Mouse (Mus musculus): Measurements from ENCODE around the gene Snx30. TPM values are rescaled to one million over a fixed set of nuclear protein-coding genes. Genes with fewer than 3 reads are reported as not detected.

Gene Snx30
- polyA plus RNA-seq, 2 experiments, result 1.6 to 2.2 TPM

DNA sequence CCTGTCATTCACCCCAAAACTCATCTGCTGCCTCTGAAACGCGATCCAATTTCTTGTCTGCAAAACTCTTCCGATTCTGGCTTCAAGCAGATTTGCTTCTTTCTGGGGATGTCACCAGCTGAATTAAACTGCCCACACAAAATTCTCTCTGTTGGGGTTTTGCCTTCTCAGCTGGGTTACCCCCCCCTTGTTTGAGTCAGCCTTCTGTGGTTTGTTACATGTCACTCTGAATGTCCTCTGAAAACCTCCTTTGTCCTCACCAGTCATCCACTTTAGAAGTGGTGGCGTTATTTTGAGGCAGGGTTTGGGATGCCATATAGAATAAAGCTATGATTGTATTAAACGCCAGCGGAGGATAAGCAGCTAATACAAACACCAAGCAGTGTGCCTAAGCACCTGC, 3.5 kb upstream of the Snx30 start:
- DNase-seq (ENCODE audit: low read depth in 3 of 3, low spot score in 3 of 3), result no peak
- H3K4me1 ChIP-seq (replicated peaks; ENCODE audit: control insufficient read depth in 2 of 2, insufficient read depth in 2 of 2, low read length in 1 of 2), result peaks cover 15 to 26% of the 10 kb centered on the region in 2 experiments
- no peak overlapping the region for H3K27ac ChIP-seq

DNA sequence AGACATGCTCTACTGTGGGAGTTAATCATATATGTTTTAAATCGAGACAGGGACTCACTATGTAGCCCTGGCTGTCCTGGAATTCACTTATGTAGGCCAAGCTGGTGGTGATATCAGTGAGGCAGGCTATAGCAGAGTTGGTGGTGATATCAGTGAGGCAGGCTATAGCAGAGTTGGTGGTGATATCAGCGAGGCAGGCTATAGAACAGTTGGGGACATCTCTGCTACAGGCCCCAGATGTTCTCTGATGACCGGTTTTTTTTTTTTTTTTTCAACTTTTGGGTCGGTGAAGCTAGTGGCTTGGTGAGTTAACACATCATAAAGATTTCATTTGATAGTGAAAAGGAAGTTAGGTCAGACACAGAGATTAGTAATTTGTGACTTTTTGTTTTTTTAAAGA, 2.8 kb upstream of the Snx30 start:
- DNase-seq (ENCODE audit: low read depth in 3 of 3, low spot score in 3 of 3) (peak in 2 of 3 experiments; percentile 59 to 62), ATAC-seq (ENCODE audit: insufficient read depth) (peak; percentile 82)
- Histone ChIP-seq H3K4me2 (ENCODE audit: low read depth) (peak overlapping the region; percentile 18; the same call in 1 of the 2 replicates), H3K27me3 (ENCODE audit: control insufficient read depth, insufficient read depth, low read length) (no peaks in the 10 kb centered on the region), H3K4me1 (replicated peaks; ENCODE audit: control insufficient read depth in 2 of 2, insufficient read depth in 2 of 2, low read length in 1 of 2) (peaks cover 15 to 26% of the 10 kb centered on the region in 2 experiments), H3K36me3 (replicated peaks; ENCODE audit: control insufficient read depth, insufficient read depth, low read depth) (no peaks in the 10 kb centered on the region), H3K27ac (peak overlapping the region; percentile 55), H3K9me3 (ENCODE audit: control insufficient read depth, low read length) (no peaks in the 10 kb centered on the region), H3K9ac (replicated peaks) (no peak overlapping the region; the same call in 1 of the 2 replicates), H3K4me3 (ENCODE audit: insufficient read depth in 1 of 2, low read depth in 2 of 2, low read length in 2 of 2) (no peak overlapping the region)
- 13% methylated on average over 4 of the region's 4 CpGs for WGBS (ENCODE audit: insufficient replicate concordance)
- TF ChIP-seq EP300 (IDR thresholded peaks at IDR 0.05; ENCODE audit: low read depth) (peak; percentile 86), CTCF (IDR thresholded peaks at IDR 0.05; ENCODE audit: low read depth) (no peak)

More for the DNA sequence above, 3.5 kb upstream of the Snx30 start:
- Histone ChIP-seq H3K4me2 (ENCODE audit: low read depth) (no peak overlapping the region), H3K9me3 (ENCODE audit: control insufficient read depth, low read length) (no peaks in the 10 kb centered on the region), H3K27me3 (ENCODE audit: control insufficient read depth, insufficient read depth, low read length) (no peaks in the 10 kb centered on the region), H3K9ac (replicated peaks) (no peak overlapping the region), H3K4me3 (ENCODE audit: insufficient read depth in 1 of 2, low read depth in 2 of 2, low read length in 2 of 2) (no peak overlapping the region), H3K36me3 (replicated peaks; ENCODE audit: control insufficient read depth, insufficient read depth, low read depth) (no peaks in the 10 kb centered on the region)
- no peak for TF ChIP-seq CTCF (IDR thresholded peaks at IDR 0.05; ENCODE audit: low read depth)
- ATAC-seq (ENCODE audit: insufficient read depth), result no peak
- WGBS (ENCODE audit: insufficient replicate concordance), result 69% methylated on average over 6 of the region's 6 CpGs

DNA sequence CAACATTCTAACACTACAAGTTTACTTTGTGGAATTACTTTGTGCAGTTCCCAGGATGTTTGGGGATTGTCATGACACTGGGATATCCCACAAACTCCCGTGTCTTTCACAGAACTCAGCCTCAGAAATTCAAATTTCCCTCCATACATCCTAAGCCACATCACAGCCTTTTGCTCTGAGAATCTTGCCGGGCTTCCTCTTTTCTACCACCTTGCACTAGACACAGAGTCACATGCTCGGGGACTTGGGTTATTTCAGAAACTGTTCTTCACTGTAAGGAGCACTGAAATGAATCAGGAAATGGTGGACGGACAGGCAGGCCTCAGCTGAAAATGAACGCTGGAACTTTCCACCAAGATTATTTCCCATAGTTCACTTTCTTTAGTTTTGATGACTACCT, 2.3 kb upstream of the Snx30 start:
- H3K27ac ChIP-seq, result peak overlapping the region; percentile 55
- H3K27me3 ChIP-seq (ENCODE audit: control insufficient read depth, insufficient read depth, low read length), result no peaks in the 10 kb centered on the region
- H3K4me3 ChIP-seq (ENCODE audit: insufficient read depth in 1 of 2, low read depth in 2 of 2, low read length in 2 of 2), result no peak overlapping the region
- H3K4me2 ChIP-seq (ENCODE audit: low read depth), result no peak overlapping the region
- H3K36me3 ChIP-seq (replicated peaks; ENCODE audit: control insufficient read depth, insufficient read depth, low read depth), result no peaks in the 10 kb centered on the region
- no peak for ATAC-seq (ENCODE audit: insufficient read depth)
- DNase-seq (ENCODE audit: low read depth in 3 of 3, low spot score in 3 of 3), result no peak
- WGBS (ENCODE audit: insufficient replicate concordance), result 24% methylated on average over 5 of the region's 5 CpGs
- H3K9me3 ChIP-seq (ENCODE audit: control insufficient read depth, low read length), result no peaks in the 10 kb centered on the region
- no peak for TF ChIP-seq CTCF (IDR thresholded peaks at IDR 0.05; ENCODE audit: low read depth)
- no peak for TF ChIP-seq EP300 (IDR thresholded peaks at IDR 0.05; ENCODE audit: low read depth)
- H3K4me1 ChIP-seq (replicated peaks; ENCODE audit: control insufficient read depth in 2 of 2, insufficient read depth in 2 of 2, low read length in 1 of 2), result peaks cover 15 to 26% of the 10 kb centered on the region in 2 experiments
- no peak overlapping the region; the same call in 1 of the 2 replicates for H3K9ac ChIP-seq (replicated peaks)

DNA sequence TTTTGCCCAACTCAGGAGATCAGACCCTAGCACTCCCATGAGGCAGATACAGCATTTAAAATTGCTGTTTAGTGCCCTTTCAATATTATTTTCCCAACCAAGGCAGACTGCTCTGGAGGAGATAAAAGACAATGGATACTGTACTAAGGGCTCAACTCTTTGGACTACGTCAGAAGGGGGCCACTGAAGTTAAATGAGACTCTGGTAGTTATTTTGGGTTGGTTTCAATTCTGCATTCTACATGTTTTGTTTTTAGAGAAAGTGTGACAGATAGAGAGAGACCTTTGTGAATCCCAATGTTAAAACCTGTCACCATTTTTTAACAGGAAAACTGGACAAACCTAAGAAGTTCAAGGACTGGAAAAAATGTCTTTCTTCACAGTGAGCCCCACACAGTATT, 886 bp upstream of the Snx30 start:
- H3K9me3 ChIP-seq (ENCODE audit: control insufficient read depth, low read length), result no peaks in the 10 kb centered on the region
- DNase-seq (ENCODE audit: low read depth in 3 of 3, low spot score in 3 of 3) (no peak), ATAC-seq (ENCODE audit: insufficient read depth) (no peak)
- WGBS (ENCODE audit: insufficient replicate concordance), result 61% methylated on average over 1 of the region's 1 CpGs
- peak overlapping the region; percentile 100 for H3K4me2 ChIP-seq (ENCODE audit: low read depth)
- peak overlapping the region in 1 of 2 experiments; percentile 96; a peak in 2 of 4 replicates for H3K4me3 ChIP-seq (ENCODE audit: insufficient read depth in 1 of 2, low read depth in 2 of 2, low read length in 2 of 2)
- peaks cover 15 to 26% of the 10 kb centered on the region in 2 experiments for H3K4me1 ChIP-seq (replicated peaks; ENCODE audit: control insufficient read depth in 2 of 2, insufficient read depth in 2 of 2, low read length in 1 of 2)
- no peak overlapping the region for H3K9ac ChIP-seq (replicated peaks)
- no peaks in the 10 kb centered on the region for H3K36me3 ChIP-seq (replicated peaks; ENCODE audit: control insufficient read depth, insufficient read depth, low read depth)
- H3K27ac ChIP-seq, result peak overlapping the region; percentile 4; the same call in 1 of the 2 replicates
- TF ChIP-seq EP300 (IDR thresholded peaks at IDR 0.05; ENCODE audit: low read depth), result no peak
- no peak for TF ChIP-seq CTCF (IDR thresholded peaks at IDR 0.05; ENCODE audit: low read depth)
- no peaks in the 10 kb centered on the region for H3K27me3 ChIP-seq (ENCODE audit: control insufficient read depth, insufficient read depth, low read length)

DNA sequence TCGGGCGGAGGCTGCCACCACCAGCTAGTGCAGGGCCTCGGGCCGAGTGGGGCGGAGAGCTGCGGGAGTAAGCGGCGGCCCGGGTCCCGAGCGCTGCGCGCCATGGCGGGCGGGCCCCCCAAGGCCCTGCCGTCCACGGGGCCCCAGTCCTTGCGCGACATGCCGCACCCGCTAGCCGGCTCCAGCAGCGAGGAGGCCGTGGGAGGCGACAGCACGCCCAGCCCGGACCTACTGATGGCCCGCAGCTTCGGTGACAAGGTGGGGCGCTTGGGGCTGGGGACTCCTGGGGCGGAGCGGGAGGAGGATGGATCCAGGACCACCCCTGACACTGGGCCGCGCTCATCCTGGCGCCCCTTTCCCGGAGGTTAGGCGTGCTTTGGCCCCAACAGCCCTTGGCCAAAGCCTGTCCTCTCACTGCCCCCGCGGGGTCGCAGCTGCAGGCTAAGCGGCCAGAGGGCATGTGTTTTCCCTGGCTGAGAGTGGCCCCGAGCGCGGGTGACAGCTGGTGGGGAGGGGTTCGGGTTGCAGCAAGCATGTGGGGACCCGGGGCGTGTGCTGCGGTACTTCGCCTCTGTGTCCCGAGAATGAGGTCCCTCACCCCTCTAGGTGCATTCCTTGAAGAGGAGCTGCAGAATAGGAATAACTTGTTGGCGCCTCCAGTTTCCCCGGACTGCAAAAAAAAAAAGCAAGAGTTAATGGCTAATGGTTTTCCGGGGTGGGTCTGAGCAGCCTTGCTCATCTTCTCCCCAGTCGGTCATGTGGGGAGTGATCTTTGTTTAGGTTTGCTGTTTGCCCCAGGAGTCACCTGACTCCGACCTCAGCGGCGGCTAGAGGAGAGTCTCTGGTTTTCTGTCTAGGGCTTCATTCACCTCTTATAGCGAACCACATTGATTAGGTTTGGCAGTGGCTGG, 583 bp downstream of the Snx30 start:
- Histone ChIP-seq H3K9ac (replicated peaks) (peak overlapping the region; percentile 77), H3K4me3 (ENCODE audit: insufficient read depth in 1 of 2, low read depth in 2 of 2, low read length in 2 of 2) (peak overlapping the region; percentile 86 to 96), H3K27ac (no peak overlapping the region; the same call in 1 of the 2 replicates), H3K9me3 (ENCODE audit: control insufficient read depth, low read length) (no peaks in the 10 kb centered on the region), H3K36me3 (replicated peaks; ENCODE audit: control insufficient read depth, insufficient read depth, low read depth) (no peaks in the 10 kb centered on the region), H3K27me3 (ENCODE audit: control insufficient read depth, insufficient read depth, low read length) (no peaks in the 10 kb centered on the region), H3K4me1 (replicated peaks; ENCODE audit: control insufficient read depth in 2 of 2, insufficient read depth in 2 of 2, low read length in 1 of 2) (peaks cover 15 to 26% of the 10 kb centered on the region in 2 experiments), H3K4me2 (ENCODE audit: low read depth) (peak overlapping the region; percentile 100)
- ATAC-seq (ENCODE audit: insufficient read depth) (peak; percentile 45), DNase-seq (ENCODE audit: low read depth in 3 of 3, low spot score in 3 of 3) (no peak)
- TF ChIP-seq EP300 (IDR thresholded peaks at IDR 0.05; ENCODE audit: low read depth) (no peak), CTCF (IDR thresholded peaks at IDR 0.05; ENCODE audit: low read depth) (no peak)
- under 1% methylated on average over 57 of the region's 58 CpGs for WGBS (ENCODE audit: insufficient replicate concordance)

All from liver, embryonic 14.5 days (tissue).